Mouse (Mus musculus) C2C12 (cell line): ENCODE data around the gene Vps35l.

Experiments
- CTCF ChIP-seq: IDR thresholded peaks from one replicate; pipeline ENCODE4 v1.5.1; 2011; ENCODE audit not compliant: control insufficient read depth, insufficient read depth, insufficient read length
- MYOD1 ChIP-seq: IDR thresholded peaks from one replicate; pipeline ENCODE4 v1.6.1; 2011; ENCODE audit warnings: low read depth; ENCODE audit not compliant: control insufficient read depth, insufficient read length
- MYOG ChIP-seq: IDR thresholded peaks from one replicate; pipeline ENCODE4 v1.6.1; 2011; ENCODE audit not compliant: control insufficient read depth, insufficient read length; ENCODE audit errors: extremely low read depth

GRCm38 (mm10) chr7:118797600-118797999 lies 57.6 kb downstream of the Vps35l start:
- TF ChIP-seq MYOD1 = no peak
- no peak for TF ChIP-seq CTCF
- no peak for TF ChIP-seq MYOG
